8 mouse cellular contexts compared by ENCODE assay signal in the genomic region with DNA sequence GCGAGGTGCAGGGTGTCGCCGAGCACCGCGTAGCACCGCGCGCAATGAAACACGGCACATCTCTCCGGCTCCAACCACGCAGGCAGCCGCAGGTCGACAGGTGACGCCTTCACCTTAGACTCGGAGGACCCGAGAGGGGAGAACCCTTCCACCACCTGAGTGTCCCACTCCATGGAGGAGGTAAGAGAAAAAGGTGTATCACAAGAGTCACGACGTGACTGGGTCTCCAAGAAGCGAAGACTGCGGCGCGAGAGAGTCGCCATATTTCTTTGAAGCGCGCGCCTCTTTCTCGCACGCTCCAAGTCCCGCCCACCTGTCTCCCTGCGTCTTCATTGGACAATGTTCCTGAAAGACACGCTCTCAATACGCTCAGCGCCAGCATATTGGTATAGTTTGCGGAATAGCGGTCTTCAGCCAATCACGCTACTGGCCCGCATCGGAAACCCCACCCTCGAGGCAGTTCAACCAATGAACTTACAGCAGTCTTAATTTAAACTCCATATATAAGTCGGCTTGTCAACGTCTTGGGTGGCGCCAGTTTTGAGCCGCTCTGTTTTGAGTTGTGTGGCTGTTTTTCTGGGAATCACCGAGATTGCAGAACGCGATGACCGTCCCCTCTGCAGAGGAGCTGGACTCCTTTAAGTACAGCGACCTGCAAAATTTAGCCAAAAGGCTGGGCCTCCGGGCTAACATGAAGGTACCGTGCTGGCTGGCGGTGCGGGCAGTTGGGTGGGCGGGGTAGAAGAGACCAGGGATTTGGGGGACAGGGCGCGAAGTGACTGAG. TPM values are rescaled to one million over a fixed set of nuclear protein-coding genes. Genes with fewer than 3 reads are reported as not detected.
DNase-seq lines count a peak whose midpoint lies in the region; ATAC-seq lines count a peak whose summit lies in the region.

Gene Nusap1 (plus strand): TSS at position 100 of the 784 bp plus-strand sequence.
Gene Oip5 (minus strand): TSS at position 271 of the 784 bp plus-strand sequence.

- H3K36me3 ChIP-seq in intestine, embryonic 14.5 days (ENCODE audit: control insufficient read depth, insufficient read depth, low read length), result peaks cover 5% of the 10 kb centered on the region; the same call in 1 of the 2 replicates

- intact Hi-C loops in left cerebral cortex, postnatal 14 days (cut with DNase I), result no loop called here

- under 1% methylated on average over 55 of the region's 55 CpGs for WGBS in intestine, embryonic 14.5 days

- H3K4me2 ChIP-seq in intestine, embryonic 14.5 days (ENCODE audit: low read length), result peak within 1 kb of the TSS; percentile 77

- peak within 1 kb of the TSS; percentile 88 for H3K4me3 ChIP-seq in intestine, embryonic 14.5 days (ENCODE audit: low read depth, low read length)

- peak; percentile 78 to 79 for DNase-seq in adrenal gland, adult 18-20 months (ENCODE audit: low spot score in 2 of 2)
- peak; percentile 99 for DNase-seq in embryo, embryonic 11 days
- peak; percentile 87 for DNase-seq in gastrocnemius, postnatal 25 days
- DNase-seq in intestine, embryonic 14.5 days (ENCODE audit: low spot score), result peak; percentile 94
- peak; percentile 94 to 98 for DNase-seq in left cerebral cortex, postnatal 14 days (ENCODE audit: low spot score in 2 of 2)
- DNase-seq in mesoderm, embryonic 11.5 days (ENCODE audit: low read depth, low spot score), result peak; percentile 98
- DNase-seq in right cerebral cortex, postnatal 36 days (ENCODE audit: low spot score in 2 of 2), result peak; percentile 93 to 97
- DNase-seq in yolk sac, embryonic 10.5 days (ENCODE audit: low spot score), result peak; percentile 96

- peaks cover 20% of the 10 kb centered on the region; the same call in 1 of the 2 replicates for H3K4me1 ChIP-seq in intestine, embryonic 14.5 days (replicated peaks; ENCODE audit: control insufficient read depth, insufficient read depth, low read length)

- H3K9me3 ChIP-seq in intestine, embryonic 14.5 days (ENCODE audit: control insufficient read depth, low read length), result no peaks in the 10 kb centered on the region

- peak within 1 kb of the TSS; percentile 68 for H3K27ac ChIP-seq in intestine, embryonic 14.5 days (ENCODE audit: low read depth)

- H3K27me3 ChIP-seq in intestine, embryonic 14.5 days (replicated peaks; ENCODE audit: control insufficient read depth, insufficient read depth, low read length), result no peaks in the 10 kb centered on the region

- ATAC-seq in intestine, embryonic 14.5 days (replicated peaks; ENCODE audit: low FRiP score, low TSS enrichment, low read depth), result peak; percentile 99

- H3K9ac ChIP-seq in intestine, embryonic 14.5 days (ENCODE audit: low read length), result peak within 1 kb of the TSS; percentile 63

RNA-seq across cellular contexts. Expression of gene Nusap1, which starts in this region (rescaled TPM):
- 1 to 10 TPM; 1.4 to 1.9 TPM for total RNA-seq in adrenal gland, adult 18-20 months (2021)
- under 1 TPM; 0.46 to 0.54 TPM for total RNA-seq in gastrocnemius, postnatal 25 days (2021)
- 61.0 and 68.7 TPM in 2 replicates for polyA plus RNA-seq in intestine, embryonic 14.5 days (2014; fragmentation: Nextera tagmentation; extraction: Ambion mirVana)
- 1 to 10 TPM in 1 of 2 experiments, under 1 TPM in 1; 0.57 to 1.3 TPM for total RNA-seq in left cerebral cortex, postnatal 14 days (2021)

RNA-seq across cellular contexts. Expression of gene Oip5, which starts in this region (rescaled TPM):
- total RNA-seq in adrenal gland, adult 18-20 months (2021), result 1 to 10 TPM in 1 of 2 experiments, under 1 TPM in 1; 0.70 to 1.1 TPM
- under 1 TPM in 1 of 2 experiments, not detected in 1; 0.32 TPM for total RNA-seq in gastrocnemius, postnatal 25 days (2021)
- polyA plus RNA-seq in intestine, embryonic 14.5 days (2014; fragmentation: Nextera tagmentation; extraction: Ambion mirVana), result 25.8 and 29.2 TPM in 2 replicates
- 1 to 10 TPM; 1.2 to 1.7 TPM for total RNA-seq in left cerebral cortex, postnatal 14 days (2021)

Comparison
In these comparisons a context has a peak if more than half of its experiments do, and no peak if none do; other contexts are left out.
1. Peak in every context shown above with its lines: DNase-seq, ATAC-seq, H3K4me3 ChIP-seq and H3K27ac ChIP-seq.
2. Peak in DNase-seq in gastrocnemius, postnatal 25 days; RNA of the genes that start here not detected or under 1 TPM.